Mouse (Mus musculus): ENCODE data around the gene Ggcx.
A peak's percentile ranks its signal among the peaks of the same experiment; 100 is the strongest.

Ggcx gene

GRCm38 (mm10) chr6:72388266-72388665, 25.8 kb upstream of the Ggcx start:
- DNase-seq = no peak

GRCm38 (mm10) chr6:72388791-72389329, 25.2 kb upstream of the Ggcx start:
- DNase-seq = no peak

- peak in 1 of 2 experiments; percentile 51 for DNase-seq
Measured at GRCm38 (mm10) chr6:72389471-72389940, 24.6 kb upstream of the Ggcx start.

DNA sequence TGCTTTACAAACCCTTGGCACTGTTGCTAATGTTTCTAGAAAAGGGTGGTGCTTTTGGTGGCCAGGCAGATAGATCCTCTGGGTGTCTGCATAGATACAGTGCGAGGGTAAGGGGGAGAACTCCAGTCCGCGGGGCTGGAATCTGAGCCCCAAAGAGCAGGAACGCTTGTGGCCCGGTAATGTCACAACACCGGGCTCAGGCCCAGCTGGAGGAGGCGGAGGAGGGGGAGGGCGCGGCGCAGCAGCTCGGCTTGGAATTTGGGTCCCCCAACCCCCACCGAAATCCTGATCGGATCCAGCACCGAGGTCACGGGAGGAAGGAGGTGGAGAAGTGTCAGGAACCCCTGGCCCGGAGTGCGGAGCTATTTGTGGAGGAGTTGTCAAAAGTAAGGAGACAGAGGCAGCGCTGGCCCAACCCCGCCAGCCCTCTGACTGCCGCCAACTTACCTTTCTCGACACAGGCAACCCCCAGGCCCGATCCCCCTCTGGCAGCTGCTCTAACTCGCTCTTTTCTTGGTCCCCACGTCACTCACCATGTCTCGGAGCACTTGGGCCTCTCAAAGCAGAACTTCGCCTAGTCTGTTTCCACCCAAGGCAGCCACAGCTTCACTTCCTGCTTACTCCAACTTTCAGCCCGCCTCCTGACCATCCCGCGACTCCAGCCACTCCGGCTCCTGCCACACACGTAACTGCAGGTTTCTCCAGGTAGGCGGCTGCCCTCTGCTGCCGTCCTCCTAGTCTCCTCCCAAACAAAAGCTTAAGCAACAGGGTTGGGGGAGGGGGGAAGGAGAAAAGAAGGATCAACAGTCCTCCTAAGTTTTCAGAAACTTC, 24.0 kb upstream of the Ggcx start, which contains the start of gene Vamp8:
Gene Vamp8, minus strand, starts transcription at position 763 of the 831 bp plus-strand sequence.
- DNase-seq = peak; percentile 57 to 60

DNA sequence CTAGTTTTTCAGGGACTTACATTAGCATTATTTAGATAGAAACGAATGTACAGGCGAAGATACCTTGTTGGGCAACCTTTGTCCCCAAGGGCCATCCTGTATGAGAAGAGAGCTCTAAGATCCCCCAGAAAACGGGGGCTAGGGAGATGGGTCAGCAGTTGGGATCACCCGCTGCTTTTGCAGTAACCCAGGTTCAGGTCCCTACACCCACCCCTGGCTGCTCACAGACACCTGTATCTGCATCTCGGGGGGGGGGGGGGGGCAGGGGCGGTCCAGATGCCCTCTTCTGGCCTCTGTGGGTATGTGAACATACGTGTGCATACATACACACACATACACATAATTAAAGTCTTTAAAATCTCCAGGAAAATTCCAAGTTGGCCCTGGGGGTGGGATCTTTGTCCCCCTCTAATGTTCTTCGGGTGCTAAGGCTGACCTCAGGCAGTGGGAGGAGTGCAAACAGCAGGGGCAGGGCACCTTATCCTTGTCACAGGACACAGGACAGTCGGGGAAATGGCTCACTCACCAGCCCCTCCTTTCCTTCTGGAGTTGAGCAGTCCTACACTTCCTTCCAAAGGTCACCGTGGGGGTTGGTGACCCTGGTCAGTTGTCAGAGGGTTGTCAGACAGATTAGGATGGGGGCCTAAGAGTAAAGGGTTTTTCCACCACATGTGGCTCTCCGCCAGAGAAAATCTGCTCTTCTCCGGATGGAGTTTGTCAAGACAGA, 23.1 kb upstream of the Ggcx start:
- DNase-seq = no peak

- DNase-seq = no peak
Measured at GRCm38 (mm10) chr6:72392341-72392740, 21.8 kb upstream of the Ggcx start.

DNA sequence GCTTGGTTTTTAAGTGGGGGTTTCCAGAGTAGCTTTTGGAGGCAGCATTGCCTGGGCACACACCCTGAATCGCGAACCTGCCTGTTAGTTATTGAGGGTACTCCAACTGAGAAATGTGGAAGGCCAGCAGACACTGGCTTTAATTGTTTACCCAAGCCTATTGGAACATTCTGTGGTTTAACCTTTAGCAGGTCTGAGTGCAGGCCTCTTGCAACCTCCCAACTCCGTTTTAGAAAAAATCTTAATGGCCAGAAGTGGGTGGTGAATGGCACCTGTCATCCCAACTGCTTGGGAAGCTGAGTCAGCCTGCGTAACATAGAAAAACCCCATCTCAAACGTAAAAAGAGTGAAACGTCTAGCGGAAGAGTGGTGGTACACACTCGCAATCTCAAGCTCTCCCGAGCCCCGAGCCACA, 17.3 kb upstream of the Ggcx start:
- DNase-seq = no peak

DNA sequence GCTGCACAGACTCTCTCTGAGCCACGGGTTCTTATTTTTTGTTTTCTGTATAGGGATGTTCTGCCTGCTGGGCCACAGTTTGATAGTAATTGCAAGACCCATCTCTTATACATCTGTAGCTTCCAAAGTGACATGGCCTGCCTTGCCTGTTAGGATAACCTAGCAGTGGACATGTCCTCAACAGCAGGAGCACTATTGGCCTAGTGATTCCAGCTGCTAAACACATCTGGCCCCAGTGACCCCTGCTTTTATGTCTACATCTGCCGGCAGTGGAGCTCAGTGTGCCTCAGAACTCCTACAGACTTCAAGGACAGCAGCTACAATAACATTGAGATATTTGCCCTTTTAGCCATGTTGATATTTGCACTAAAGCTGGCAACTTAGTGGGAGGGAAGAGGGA, 14.1 kb upstream of the Ggcx start:
- no peak for DNase-seq

GRCm38 (mm10) chr6:72401875-72402274, 12.2 kb upstream of the Ggcx start:
- DNase-seq = peak; percentile 69 to 81

DNA sequence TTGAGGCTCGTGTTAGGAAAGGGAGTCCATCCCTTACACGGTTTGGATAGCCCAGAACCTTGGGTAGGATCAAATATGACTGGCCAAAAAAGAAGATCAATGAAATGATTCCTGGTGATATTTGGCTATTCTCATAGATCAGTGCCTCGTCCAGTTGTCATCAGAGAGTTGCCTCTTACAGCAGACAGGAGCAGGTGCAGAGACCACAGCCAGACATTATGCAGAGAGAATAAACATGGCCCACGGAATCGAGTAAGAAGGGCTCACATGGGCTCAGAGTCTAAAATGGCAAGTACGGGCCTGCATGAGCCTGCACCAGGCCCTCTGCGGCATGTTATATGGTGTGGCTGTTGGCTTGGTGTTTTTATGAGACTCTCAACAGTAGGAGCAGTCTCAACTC, 8.8 kb upstream of the Ggcx start:
- DNase-seq = no peak

DNA sequence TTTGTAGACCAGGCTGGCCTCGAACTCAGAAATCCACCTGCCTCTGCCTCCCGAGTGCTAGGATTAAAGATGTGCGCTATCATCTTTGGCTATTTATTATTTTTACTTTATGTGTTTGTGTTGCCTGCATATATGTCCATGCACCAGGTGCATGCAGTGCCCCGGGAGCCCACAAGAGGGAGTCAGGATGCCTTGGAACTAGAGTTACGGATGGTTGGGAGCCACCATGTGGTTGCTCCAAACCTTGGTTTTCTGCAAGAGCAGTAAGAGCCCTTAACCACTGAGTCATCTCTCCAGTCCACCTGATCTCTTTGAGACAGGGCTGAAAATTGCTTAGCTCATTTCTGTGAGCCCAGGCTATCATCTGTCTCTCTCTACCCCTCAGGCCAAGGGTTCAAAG, 7.0 kb upstream of the Ggcx start:
- DNase-seq = peak; percentile 84 to 85

- peak; percentile 69 to 77 for DNase-seq
Measured at GRCm38 (mm10) chr6:72409567-72409966, 4.5 kb upstream of the Ggcx start.

- no peak for DNase-seq
Measured at GRCm38 (mm10) chr6:72410003-72410402, 4.1 kb upstream of the Ggcx start.

GRCm38 (mm10) chr6:72410518-72410917, 3.6 kb upstream of the Ggcx start:
- DNase-seq = no peak

DNA sequence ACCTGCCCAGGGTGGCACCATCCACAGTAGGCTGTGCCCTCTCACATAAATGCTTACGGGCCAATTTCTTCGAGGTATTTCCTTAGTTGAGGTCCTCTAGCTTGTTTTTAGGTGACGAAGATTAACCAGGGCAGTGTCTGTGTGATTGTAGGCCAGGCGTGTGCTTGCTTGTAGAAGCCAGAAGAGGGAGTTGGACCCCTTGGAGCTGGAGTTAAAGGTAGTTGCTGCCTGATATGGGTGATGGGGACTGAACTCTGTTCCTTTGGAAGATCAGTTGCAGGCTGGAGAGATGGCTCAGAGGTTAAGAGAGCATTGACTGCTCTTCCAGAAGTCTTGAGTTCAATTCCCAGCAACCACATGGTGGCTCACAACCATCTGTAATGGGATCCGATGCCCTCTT, 1.1 kb downstream of the Ggcx start:
- DNase-seq = no peak

- no peak for DNase-seq
Measured at GRCm38 (mm10) chr6:72415964-72416772, 2.1 kb downstream of the Ggcx start.

- DNase-seq = no peak
Measured at GRCm38 (mm10) chr6:72418279-72418678, 4.2 kb downstream of the Ggcx start.

DNA sequence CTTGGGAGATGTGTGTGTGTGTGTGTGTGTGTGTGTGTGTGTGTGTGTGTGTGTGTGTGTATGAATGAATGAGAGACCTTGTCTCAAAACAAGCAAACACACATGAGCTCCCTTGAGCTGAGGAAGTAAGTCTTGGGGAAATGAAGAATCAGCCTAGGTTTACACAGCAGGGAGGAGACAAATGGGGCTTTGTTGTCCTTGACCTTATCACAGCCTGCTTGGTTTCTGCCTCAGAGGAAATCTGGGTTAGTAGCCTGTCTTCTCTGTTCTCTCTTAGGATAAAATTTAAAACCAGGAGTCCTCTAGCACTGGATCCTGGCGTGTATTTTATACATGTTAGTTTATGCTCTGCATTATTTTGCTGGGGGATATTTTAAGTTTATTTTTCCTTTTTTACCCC, 5.7 kb downstream of the Ggcx start:
- DNase-seq = no peak

- DNase-seq = no peak
Measured at GRCm38 (mm10) chr6:72420901-72421300, 6.8 kb downstream of the Ggcx start.

DNA sequence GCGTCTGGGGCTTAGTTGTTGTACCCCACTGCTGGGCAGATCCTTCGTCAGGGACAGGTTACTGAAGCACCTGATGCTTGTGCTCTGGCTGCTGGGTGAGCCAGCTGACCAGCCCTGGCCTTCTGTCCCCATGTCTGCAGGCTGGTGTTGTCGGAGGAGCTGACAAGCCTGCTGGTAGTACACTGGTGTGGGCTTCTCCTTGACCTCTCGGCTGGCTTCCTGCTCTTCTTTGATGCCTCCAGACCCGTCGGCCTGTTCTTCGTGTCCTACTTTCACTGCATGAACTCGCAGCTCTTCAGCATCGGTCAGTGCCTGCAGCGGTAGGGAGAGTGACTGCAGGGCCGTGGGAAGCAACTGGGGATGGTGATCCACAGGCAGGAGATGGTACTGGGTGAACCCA, 11.5 kb downstream of the Ggcx start:
- no peak for DNase-seq

GRCm38 (mm10) chr6:72428036-72428435, 13.9 kb downstream of the Ggcx start:
- DNase-seq = peak; percentile 80 to 81

- no peak for DNase-seq
Measured at GRCm38 (mm10) chr6:72429061-72429842, 15.1 kb downstream of the Ggcx start.
